In genomic region chr2:35595718-35596117, GRCm38 (mm10) we compare ENCODE assay signal across 12 mouse cellular contexts. TPM values are rescaled to one million over a fixed set of nuclear protein-coding genes. Genes with fewer than 3 reads are reported as not detected.
A peak's percentile ranks its signal among the peaks of the same experiment; 100 is the strongest.
DNase-seq lines count a peak whose midpoint lies in the region; ATAC-seq and TF ChIP-seq lines count a peak whose summit lies in the region.
"Had no signal": no experiment of that assay in that cellular context is flagged by ENCODE, and none has a peak within 500 bp of the region (broad histone marks: within the 10 kb centered on the region; RNA-seq: fewer than 3 reads in every experiment).

No protein-coding gene starts in this region.

- WGBS in heart, adult 2 months: 53% methylated on average over 5 of the region's 5 CpGs
- 50% methylated on average over 5 of the region's 5 CpGs for WGBS in kidney, adult 2 months
- 68% methylated on average over 5 of the region's 5 CpGs for WGBS in kidney, embryonic 15.5 days
- 55% methylated on average over 5 of the region's 5 CpGs for WGBS in lung, embryonic 16.5 days
- WGBS in hindbrain, embryonic 11.5 days: 52% methylated on average over 5 of the region's 5 CpGs

- H3K79me2 ChIP-seq in heart, adult 2 months (replicated peaks; ENCODE audit: control insufficient read depth, insufficient read depth, low read length): no peaks in the 10 kb centered on the region; the same call in 1 of the 2 replicates

- peak overlapping the region; percentile 80 for H3K27ac ChIP-seq in heart, adult 2 months
- H3K27ac ChIP-seq in kidney, adult 2 months (ENCODE audit: insufficient read depth, low read depth, low read length): peak overlapping the region; percentile 41; the same call in 1 of the 2 replicates
- no peak overlapping the region for H3K27ac ChIP-seq in kidney, embryonic 15.5 days
- peak overlapping the region; percentile 51 for H3K27ac ChIP-seq in lung, embryonic 16.5 days (ENCODE audit: low read length)
- no peak overlapping the region for H3K27ac ChIP-seq in hindbrain, embryonic 11.5 days (ENCODE audit: low read depth, low read length)
- H3K27ac ChIP-seq: liver, embryonic 12.5 days; midbrain, embryonic 15.5 days had no signal

- intact Hi-C loops in heart, adult 2 months (cut with DNase I): loop anchor here (2.0 kb wide), 2 partner anchors 17 to 23 kb away; no protein-coding TSS in a partner anchor
- intact Hi-C loops in heart, postnatal 25 days (cut with DNase I): no loop called here

- no peak for TF ChIP-seq CTCF in heart, adult 2 months (IDR thresholded peaks at IDR 0.05)
- no peak for TF ChIP-seq CTCF in kidney, adult 2 months (conservative IDR thresholded peaks at IDR 0.05; ENCODE audit: insufficient read depth, insufficient read length, low read depth, low read length)

- DNase-seq in heart, adult 2 months: peak in 1 of 2 experiments; percentile 24
- no peak for DNase-seq in heart, postnatal 25 days (ENCODE audit: low spot score)
- DNase-seq in kidney, adult 2 months: peak; percentile 72
- peak; percentile 83 for DNase-seq in ZHBTc4 (ENCODE audit: low read depth, low spot score)
- no peak for DNase-seq in hindbrain, embryonic 11.5 days (ENCODE audit: low spot score)
- no peak for DNase-seq in right cerebral cortex, postnatal 4 days
- DNase-seq: adrenal gland, postnatal 14 days had no signal

- no peaks in the 10 kb centered on the region for H3K9me3 ChIP-seq in kidney, embryonic 15.5 days (replicated peaks)
- no peaks in the 10 kb centered on the region for H3K9me3 ChIP-seq in lung, embryonic 16.5 days (ENCODE audit: control insufficient read depth, low read length)
- H3K9me3 ChIP-seq in hindbrain, embryonic 11.5 days (ENCODE audit: control insufficient read depth, low read length): no peaks in the 10 kb centered on the region
- H3K9me3 ChIP-seq: liver, embryonic 12.5 days; midbrain, embryonic 15.5 days had no signal

- no peak overlapping the region for H3K4me2 ChIP-seq in kidney, embryonic 15.5 days
- no peak overlapping the region for H3K4me2 ChIP-seq in lung, embryonic 16.5 days (ENCODE audit: low read depth, low read length)
- no peak overlapping the region for H3K4me2 ChIP-seq in hindbrain, embryonic 11.5 days (replicated peaks; ENCODE audit: low read depth, low read length)
- H3K4me2 ChIP-seq: liver, embryonic 12.5 days; midbrain, embryonic 15.5 days had no signal

- no peaks in the 10 kb centered on the region for H3K27me3 ChIP-seq in heart, adult 2 months (ENCODE audit: control insufficient read depth, insufficient read depth, low read length)
- no peaks in the 10 kb centered on the region for H3K27me3 ChIP-seq in kidney, adult 2 months (replicated peaks; ENCODE audit: control insufficient read depth, insufficient read depth, low read length)
- H3K27me3 ChIP-seq in kidney, embryonic 15.5 days: no peaks in the 10 kb centered on the region
- H3K27me3 ChIP-seq in lung, embryonic 16.5 days (ENCODE audit: control insufficient read depth, insufficient read depth, low read depth, low read length): no peaks in the 10 kb centered on the region
- no peaks in the 10 kb centered on the region for H3K27me3 ChIP-seq in hindbrain, embryonic 11.5 days (ENCODE audit: control insufficient read depth, insufficient read depth, low read length)
- H3K27me3 ChIP-seq: midbrain, embryonic 15.5 days had no signal

- H3K9ac ChIP-seq in heart, adult 2 months (ENCODE audit: low read depth, low read length): no peak overlapping the region
- no peak overlapping the region for H3K9ac ChIP-seq in kidney, embryonic 15.5 days
- no peak overlapping the region for H3K9ac ChIP-seq in lung, embryonic 16.5 days (ENCODE audit: low read length)
- no peak overlapping the region for H3K9ac ChIP-seq in hindbrain, embryonic 11.5 days (ENCODE audit: low read depth, low read length)
- H3K9ac ChIP-seq: liver, embryonic 12.5 days; midbrain, embryonic 15.5 days had no signal

- no peak for TF ChIP-seq POLR2A in heart, adult 2 months (IDR thresholded peaks at IDR 0.05; ENCODE audit: insufficient read depth, low read depth, low read length)
- TF ChIP-seq POLR2A in kidney, adult 2 months (IDR thresholded peaks at IDR 0.05; ENCODE audit: low read depth, low read length): no peak

- TF ChIP-seq EP300 in heart, adult 2 months (IDR thresholded peaks at IDR 0.05; ENCODE audit: insufficient read depth, low read depth, low read length): no peak

- H3K4me1 ChIP-seq in heart, adult 2 months (ENCODE audit: control insufficient read depth, insufficient read depth, low read length): peaks cover 49% of the 10 kb centered on the region
- H3K4me1 ChIP-seq in kidney, adult 2 months (ENCODE audit: control insufficient read depth, insufficient read depth, low read length): peaks cover 29% of the 10 kb centered on the region
- peaks cover 45% of the 10 kb centered on the region for H3K4me1 ChIP-seq in kidney, embryonic 15.5 days
- H3K4me1 ChIP-seq in lung, embryonic 16.5 days (replicated peaks; ENCODE audit: control insufficient read depth, insufficient read depth, low read length): peaks cover 60% of the 10 kb centered on the region
- no peaks in the 10 kb centered on the region for H3K4me1 ChIP-seq in hindbrain, embryonic 11.5 days (replicated peaks; ENCODE audit: control insufficient read depth, insufficient read depth, low read length)
- H3K4me1 ChIP-seq: liver, embryonic 12.5 days; midbrain, embryonic 15.5 days had no signal

- no peak overlapping the region for H3K4me3 ChIP-seq in heart, adult 2 months
- no peak overlapping the region for H3K4me3 ChIP-seq in kidney, adult 2 months (ENCODE audit: insufficient read depth, low read depth, low read length)
- no peak overlapping the region for H3K4me3 ChIP-seq in kidney, embryonic 15.5 days (replicated peaks)
- no peak overlapping the region for H3K4me3 ChIP-seq in lung, embryonic 16.5 days (ENCODE audit: low read length)
- H3K4me3 ChIP-seq in hindbrain, embryonic 11.5 days (ENCODE audit: low read depth, low read length): no peak overlapping the region
- H3K4me3 ChIP-seq: liver, embryonic 12.5 days; midbrain, embryonic 15.5 days had no signal

- peaks cover 18% of the 10 kb centered on the region for H3K36me3 ChIP-seq in heart, adult 2 months (ENCODE audit: control insufficient read depth, insufficient read depth, low read length)
- H3K36me3 ChIP-seq in kidney, adult 2 months (ENCODE audit: control insufficient read depth, insufficient read depth, low read length): no peaks in the 10 kb centered on the region
- no peaks in the 10 kb centered on the region for H3K36me3 ChIP-seq in kidney, embryonic 15.5 days
- no peaks in the 10 kb centered on the region for H3K36me3 ChIP-seq in lung, embryonic 16.5 days (ENCODE audit: control insufficient read depth, insufficient read depth, low read length)
- no peaks in the 10 kb centered on the region for H3K36me3 ChIP-seq in hindbrain, embryonic 11.5 days (ENCODE audit: control insufficient read depth, insufficient read depth, low read length)
- H3K36me3 ChIP-seq: liver, embryonic 12.5 days; midbrain, embryonic 15.5 days had no signal

- no peak for ATAC-seq in kidney, embryonic 15.5 days (replicated peaks; ENCODE audit: low FRiP score)
- ATAC-seq in lung, embryonic 16.5 days (ENCODE audit: low read depth): no peak
- ATAC-seq in hindbrain, embryonic 11.5 days (ENCODE audit: low FRiP score): no peak
- ATAC-seq: inflammation-experienced regulatory T-cells, adult 6 months; liver, embryonic 12.5 days; midbrain, embryonic 15.5 days had no signal

RNA-seq across cellular contexts. Expression of gene Dab2ip, which starts 37.7 kb away (rescaled TPM):
- total RNA-seq in heart, adult 2 months (2021): 10 to 100 TPM; 45.6 to 47.9 TPM
- polyA plus RNA-seq in heart, adult 2 months (2012; rRNA removed): 34.5 and 37.5 TPM in 2 replicates
- total RNA-seq in heart, postnatal 25 days (2021): 10 to 100 TPM; 46.0 to 52.1 TPM
- 32.9 and 42.9 TPM in 2 replicates for polyA plus RNA-seq in kidney, adult 2 months (2012; rRNA removed)
- 37.5 and 40.4 TPM in 2 replicates for polyA plus RNA-seq in kidney, embryonic 15.5 days (2015; fragmentation: Nextera tagmentation; extraction: Ambion mirVana)
- 30.9 and 34.2 TPM in 2 replicates for polyA plus RNA-seq in lung, embryonic 16.5 days (2015; fragmentation: Nextera tagmentation; extraction: Ambion mirVana)
- polyA plus RNA-seq in hindbrain, embryonic 11.5 days (2014; fragmentation: Nextera tagmentation; extraction: Ambion mirVana): 37.8 and 47.9 TPM in 2 replicates

Comparison
In these comparisons a context has a peak if more than half of its experiments do, and no peak if none do; other contexts are left out.
1. H3K27ac ChIP-seq: peak in heart, adult 2 months (single experiment), kidney, adult 2 months (single experiment) and lung, embryonic 16.5 days (single experiment); none in kidney, embryonic 15.5 days (single experiment) and hindbrain, embryonic 11.5 days (single experiment).
2. DNase-seq: peak in kidney, adult 2 months (single experiment) and ZHBTc4 (single experiment); none in heart, postnatal 25 days (single experiment), hindbrain, embryonic 11.5 days (single experiment) and right cerebral cortex, postnatal 4 days (single experiment).